Mouse (Mus musculus) megakaryocyte, embryonic 14.5 days (primary cell): ENCODE measurements around the gene Ush1g. TPM values are rescaled to one million over a fixed set of nuclear protein-coding genes. Genes with fewer than 3 reads are reported as not detected.
A peak's percentile ranks its signal among the peaks of the same experiment; 100 is the strongest.

Experiments used
- H3K27me3 ChIP-seq: replicated peaks from 2 replicates; pipeline ENCODE3; 2012; ENCODE audit warnings: inconsistent platforms
- H3K36me3 ChIP-seq: replicated peaks from 2 replicates; pipeline ENCODE3; 2012; ENCODE audit warnings: low read length, inconsistent platforms, mixed read lengths
- H3K4me1 ChIP-seq: 2 replicates; pipeline ENCODE4 v1.6.1; 2012; ENCODE audit warnings: inconsistent platforms
- H3K4me3 ChIP-seq: replicated peaks from 2 replicates; pipeline ENCODE3; 2012; ENCODE audit warnings: moderate library complexity, mild to moderate bottlenecking, inconsistent platforms
- H3K9me3 ChIP-seq: 2 replicates; pipeline ENCODE4 v1.6.1; 2012; ENCODE audit warnings: inconsistent platforms
- FLI1 ChIP-seq: IDR thresholded peaks from 2 replicates; pipeline ENCODE4 v1.6.1; 2012; ENCODE audit warnings: low read length, inconsistent platforms, mixed read lengths
- GATA1 ChIP-seq: IDR thresholded peaks from 3 replicates; pipeline ENCODE4 v1.6.1; 2012; ENCODE audit warnings: mixed read lengths, low read length, inconsistent platforms, borderline replicate concordance
- polyA plus RNA-seq: library from polyadenylated mRNA; stranded (reverse); fragments of >175 nt; gene quantifications from 2 replicates; pipeline ENCODE4 v1.2.3, GENCODE M21; 2012; ENCODE audit warnings: low replicate concordance; ENCODE audit not compliant: insufficient read depth

Ush1g gene
- polyA plus RNA-seq, 1 experiment: not detected

- H3K9me3 ChIP-seq: no peaks in the 10 kb centered on the region
- no peaks in the 10 kb centered on the region for H3K36me3 ChIP-seq
- no peak for TF ChIP-seq FLI1
- no peak for TF ChIP-seq GATA1
- no peak overlapping the region for H3K4me3 ChIP-seq
- peaks cover 9% of the 10 kb centered on the region for H3K4me1 ChIP-seq
- peaks cover 95% of the 10 kb centered on the region for H3K27me3 ChIP-seq
These were observed 14.3 kb upstream of the Ush1g start for GRCm38 (mm10) chr11:115336115-115336514.

GRCm38 (mm10) chr11:115335223-115335622, 13.4 kb upstream of the Ush1g start:
- H3K36me3 ChIP-seq: no peaks in the 10 kb centered on the region
- no peak overlapping the region for H3K4me3 ChIP-seq
- peaks cover 96% of the 10 kb centered on the region for H3K27me3 ChIP-seq
- TF ChIP-seq FLI1 (no peak), GATA1 (no peak)
- peaks cover 9% of the 10 kb centered on the region for H3K4me1 ChIP-seq
- no peaks in the 10 kb centered on the region for H3K9me3 ChIP-seq

GRCm38 (mm10) chr11:115334531-115334930, 12.7 kb upstream of the Ush1g start, which contains the start of gene Otop3:
Otop3 (plus strand) TSS chr11:115334731.
- H3K36me3 ChIP-seq: no peaks in the 10 kb centered on the region
- peaks cover 96% of the 10 kb centered on the region for H3K27me3 ChIP-seq
- no peak within 1 kb of the TSS for H3K4me3 ChIP-seq
- peaks cover 9% of the 10 kb centered on the region for H3K4me1 ChIP-seq
- H3K9me3 ChIP-seq: no peaks in the 10 kb centered on the region
- TF ChIP-seq FLI1 (no peak), GATA1 (no peak)

- Histone ChIP-seq H3K4me1 (peaks cover 8% of the 10 kb centered on the region; the same call in 1 of the 2 replicates), H3K9me3 (no peaks in the 10 kb centered on the region), H3K36me3 (no peaks in the 10 kb centered on the region), H3K27me3 (peaks cover 95% of the 10 kb centered on the region), H3K4me3 (no peak overlapping the region)
- TF ChIP-seq GATA1 (no peak), FLI1 (no peak)
These were observed 7.5 kb upstream of the Ush1g start for GRCm38 (mm10) chr11:115329339-115329738.

- Histone ChIP-seq H3K9me3 (no peaks in the 10 kb centered on the region), H3K4me3 (no peak overlapping the region), H3K27me3 (peaks cover 95% of the 10 kb centered on the region), H3K4me1 (peaks cover 18% of the 10 kb centered on the region; the same call in 1 of the 2 replicates), H3K36me3 (no peaks in the 10 kb centered on the region)
- TF ChIP-seq FLI1 (no peak), GATA1 (no peak)
These were observed 4.9 kb upstream of the Ush1g start for GRCm38 (mm10) chr11:115326730-115327129.

- no peaks in the 10 kb centered on the region for H3K36me3 ChIP-seq
- H3K9me3 ChIP-seq: peaks cover 5% of the 10 kb centered on the region; the same call in 1 of the 2 replicates
- peaks cover 96% of the 10 kb centered on the region for H3K27me3 ChIP-seq
- peaks cover 33% of the 10 kb centered on the region; the same call in 1 of the 2 replicates for H3K4me1 ChIP-seq
- no peak for TF ChIP-seq GATA1
- TF ChIP-seq FLI1: no peak
- H3K4me3 ChIP-seq: peak overlapping the region; percentile 44
These were observed 1.5 kb upstream of the Ush1g start for GRCm38 (mm10) chr11:115323354-115323753.

- Histone ChIP-seq H3K27me3 (peaks cover 100% of the 10 kb centered on the region), H3K9me3 (peaks cover 6% of the 10 kb centered on the region; the same call in 1 of the 2 replicates), H3K4me3 (no peak overlapping the region), H3K36me3 (no peaks in the 10 kb centered on the region), H3K4me1 (peaks cover 38% of the 10 kb centered on the region)
- TF ChIP-seq GATA1: no peak
- no peak for TF ChIP-seq FLI1
These were observed 2.0 kb downstream of the Ush1g start for GRCm38 (mm10) chr11:115319704-115320383.

- TF ChIP-seq FLI1 (no peak), GATA1 (no peak)
- Histone ChIP-seq H3K4me3 (no peak overlapping the region), H3K27me3 (peaks cover 97% of the 10 kb centered on the region), H3K9me3 (peaks cover 6% of the 10 kb centered on the region; the same call in 1 of the 2 replicates), H3K4me1 (peaks cover 36% of the 10 kb centered on the region), H3K36me3 (no peaks in the 10 kb centered on the region)
These were observed 3.4 kb downstream of the Ush1g start for GRCm38 (mm10) chr11:115318245-115319027.

- Histone ChIP-seq H3K4me1 (peaks cover 33% of the 10 kb centered on the region), H3K9me3 (peaks cover 6% of the 10 kb centered on the region; the same call in 1 of the 2 replicates), H3K27me3 (peaks cover 97% of the 10 kb centered on the region), H3K4me3 (peak overlapping the region; percentile 35), H3K36me3 (no peaks in the 10 kb centered on the region)
- TF ChIP-seq FLI1: no peak
- no peak for TF ChIP-seq GATA1
These were observed 4.6 kb downstream of the Ush1g start for GRCm38 (mm10) chr11:115317204-115317603.

- Histone ChIP-seq H3K27me3 (peaks cover 95% of the 10 kb centered on the region), H3K4me1 (peaks cover 19% of the 10 kb centered on the region)
These were observed 7.6 kb downstream of the Ush1g start for GRCm38 (mm10) chr11:115314249-115314648.

More at GRCm38 (mm10) chr11:115314249-115314648, 7.6 kb downstream of the Ush1g start:
- H3K4me3 ChIP-seq: no peak overlapping the region
- TF ChIP-seq GATA1: no peak
- TF ChIP-seq FLI1: no peak
- peaks cover 6% of the 10 kb centered on the region; the same call in 1 of the 2 replicates for H3K9me3 ChIP-seq
- H3K36me3 ChIP-seq: no peaks in the 10 kb centered on the region
